Mouse (Mus musculus) layer of hippocampus, adult 9-11 months (tissue): ENCODE data around the gene Pdcd6ip.
"Not testable (repeated sequence)": the region's sequence is repeated elsewhere in the genome, so short reads cannot be mapped to it uniquely, and the experiment has no call there.

Source experiments
- DNase-seq: peaks from one replicate; pipeline ENCODE4 v3.0.0; 2022

Gene Pdcd6ip

DNA sequence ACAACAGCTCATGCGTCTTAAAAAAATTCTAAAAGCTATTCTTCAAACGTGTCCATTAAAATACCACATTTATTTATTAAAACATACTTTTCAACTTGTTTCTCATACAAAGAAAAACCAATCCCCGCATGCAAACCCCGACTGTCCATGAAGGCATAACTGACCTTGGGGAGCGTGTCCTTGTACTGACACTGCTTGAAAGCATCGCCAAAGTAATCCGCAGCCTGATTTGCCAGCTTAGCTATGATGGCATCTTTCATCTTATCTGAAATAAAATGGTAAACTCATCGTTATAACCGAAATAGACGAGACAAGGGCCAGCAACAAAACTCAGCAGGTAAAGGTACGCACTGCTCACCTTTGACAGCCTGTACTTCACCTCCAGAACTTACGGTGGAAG, 20.6 kb downstream of the Pdcd6ip start:
- no peak for DNase-seq

DNA sequence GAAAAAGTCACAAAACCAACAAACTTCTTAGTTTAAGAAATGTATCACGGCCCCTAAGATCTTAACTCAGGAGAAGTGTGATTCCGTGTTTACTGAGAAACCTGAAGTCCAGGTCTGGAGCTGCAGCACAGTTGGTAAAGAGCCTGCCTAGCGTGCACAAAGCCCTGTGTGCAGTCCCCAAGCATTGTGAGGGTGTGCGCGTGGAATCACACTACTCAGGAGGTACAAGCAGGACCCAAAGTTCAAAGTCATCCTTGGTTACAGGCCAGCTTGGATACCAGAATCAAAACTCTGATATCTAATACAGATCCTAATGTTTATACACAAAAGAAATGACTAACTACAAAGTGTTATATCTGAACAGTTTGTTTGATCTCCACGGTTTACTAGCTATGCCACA, 34.3 kb downstream of the Pdcd6ip start:
- no peak for DNase-seq

DNA sequence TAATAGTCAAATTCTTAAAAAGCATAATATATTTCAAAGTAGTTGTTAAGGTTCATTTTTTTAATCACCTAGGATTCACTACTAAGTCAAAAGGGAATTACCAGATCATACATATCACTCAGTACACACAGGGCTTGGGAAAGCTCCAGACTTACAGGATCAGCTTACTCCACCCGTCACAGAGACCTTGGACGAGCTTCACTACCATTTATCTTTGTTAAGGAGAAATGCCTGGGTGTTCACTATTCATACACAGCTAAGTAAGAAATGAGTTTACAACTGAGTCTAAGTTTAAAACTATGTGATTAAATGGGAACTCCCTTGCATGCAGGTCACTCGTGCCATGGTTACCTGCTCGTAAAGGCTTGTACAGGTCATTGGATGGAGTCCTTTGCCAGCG, 35.7 kb downstream of the Pdcd6ip start:
- no peak for DNase-seq

DNA sequence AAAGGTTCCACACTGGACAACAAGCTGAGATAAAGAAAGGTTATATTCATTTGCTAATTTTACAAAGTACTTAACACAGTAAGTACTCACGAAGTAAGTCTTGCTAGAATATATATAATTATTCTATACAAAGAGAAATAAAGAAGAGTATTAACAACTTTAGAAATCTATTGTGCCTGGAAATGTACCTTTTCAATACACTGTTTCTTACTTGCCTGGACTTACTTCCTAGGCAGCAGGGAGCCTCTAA, 37.3 kb downstream of the Pdcd6ip start:
- DNase-seq = no peak

DNA sequence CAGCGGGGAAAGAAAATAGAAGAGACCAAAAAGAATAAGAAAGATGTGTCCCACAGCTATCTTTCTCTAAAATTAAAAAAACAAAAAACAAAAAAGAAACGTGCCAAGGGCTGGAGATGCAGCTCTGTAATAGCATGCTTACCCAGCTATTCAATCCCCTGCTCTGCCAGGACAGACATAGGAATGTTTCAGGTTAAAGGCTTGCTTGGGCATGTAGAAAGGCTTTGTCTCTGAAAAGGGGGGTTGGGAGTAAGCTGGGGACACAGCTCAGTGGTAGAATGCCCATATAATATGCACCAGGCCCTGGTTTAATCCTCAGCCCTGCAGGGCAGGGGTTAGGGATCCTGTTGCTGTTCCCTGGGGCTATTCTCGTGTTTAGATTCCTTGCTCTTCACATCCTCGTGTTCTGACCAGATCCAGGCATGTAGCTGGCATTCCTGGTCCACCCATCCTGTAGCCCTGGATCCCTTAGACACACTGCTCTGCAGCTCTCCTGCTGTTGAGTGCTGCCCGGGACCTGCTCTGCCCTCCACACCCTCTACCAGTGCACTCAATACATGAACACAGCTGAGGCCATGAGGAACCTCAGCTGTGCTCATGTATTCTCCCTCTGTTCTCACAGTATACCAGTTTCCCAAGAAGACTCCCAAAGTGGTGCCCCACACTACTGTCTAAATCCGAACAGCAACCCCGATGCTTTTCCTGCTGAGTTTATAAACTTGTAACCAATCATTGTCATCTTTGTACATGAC, 37.8 kb downstream of the Pdcd6ip start:
- DNase-seq = no peak

DNA sequence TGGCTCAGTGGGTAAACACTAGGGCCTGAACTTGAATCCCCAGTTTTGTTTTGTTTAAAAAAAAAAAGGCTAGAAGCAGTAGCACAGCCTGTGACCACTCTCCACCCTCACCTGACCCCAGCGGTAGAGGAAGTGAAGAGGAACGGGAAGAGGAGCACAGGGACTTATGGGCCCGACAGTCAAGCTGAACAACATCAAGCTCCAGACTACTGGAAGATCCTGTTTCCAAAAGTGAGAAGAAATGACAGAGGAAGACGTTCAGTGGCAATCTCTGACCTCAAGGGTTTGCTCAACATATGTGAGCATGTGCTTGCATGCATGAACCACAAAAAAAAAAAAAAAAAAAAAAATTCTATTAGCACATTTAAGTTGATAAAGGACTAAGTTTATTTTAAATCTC, 44.6 kb downstream of the Pdcd6ip start:
- DNase-seq = no peak

DNA sequence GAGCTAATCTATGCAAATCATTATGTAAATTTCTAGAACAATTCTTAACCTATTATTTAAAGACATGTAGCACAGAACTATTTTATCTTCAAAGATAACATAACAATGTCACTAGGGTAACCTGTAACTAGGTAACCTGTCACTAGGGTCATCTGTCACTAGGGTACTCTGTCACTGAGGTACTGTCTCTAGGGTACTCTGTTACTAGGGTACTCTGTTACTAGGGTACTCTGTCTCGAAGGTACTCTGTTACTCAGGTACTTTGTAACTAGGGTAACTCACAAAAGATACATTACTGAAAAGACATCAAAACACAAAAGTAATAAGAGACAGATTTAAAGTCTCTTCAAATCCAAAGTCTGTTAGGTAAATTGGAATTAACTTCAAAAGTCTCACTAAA, 50.2 kb downstream of the Pdcd6ip start:
- no peak for DNase-seq

DNA sequence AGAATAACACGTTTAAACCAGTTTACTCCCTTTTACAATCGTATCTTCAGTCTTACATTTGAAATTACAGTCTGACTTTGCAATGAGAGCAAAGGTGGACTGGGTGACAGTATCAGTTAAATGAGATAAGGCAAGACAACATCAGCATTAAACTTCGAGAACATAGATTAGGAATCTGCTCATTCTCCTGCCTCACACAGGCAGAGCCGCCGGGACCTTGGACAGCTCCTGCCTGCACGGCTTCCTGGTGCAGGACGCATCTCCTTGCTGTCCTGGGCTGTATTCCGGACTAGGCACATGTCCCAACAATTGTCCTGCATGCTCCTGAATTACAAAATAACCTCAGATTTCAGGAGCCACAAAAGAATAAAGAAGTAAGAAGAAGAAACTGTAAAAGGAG, 54.5 kb downstream of the Pdcd6ip start:
- DNase-seq = no peak

DNA sequence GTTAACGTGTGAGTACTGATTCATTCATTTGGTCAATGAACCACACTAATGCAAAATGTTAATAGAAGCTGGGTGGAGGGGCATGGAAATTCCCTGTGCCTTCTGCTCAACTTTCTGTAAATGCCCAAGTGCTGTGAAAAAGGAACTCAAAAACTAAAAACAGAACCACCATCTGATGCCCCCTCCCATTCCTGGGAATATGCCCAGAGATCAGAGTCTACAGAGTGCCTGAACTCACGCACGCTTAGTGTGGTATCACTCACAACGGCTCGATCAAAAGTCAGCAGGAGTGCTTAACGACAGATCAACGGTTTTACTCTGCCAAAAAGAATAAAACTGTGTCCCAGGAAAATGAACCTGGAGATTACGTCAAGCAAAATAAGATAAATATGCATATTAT, 57.3 kb downstream of the Pdcd6ip start:
- DNase-seq = no peak

DNA sequence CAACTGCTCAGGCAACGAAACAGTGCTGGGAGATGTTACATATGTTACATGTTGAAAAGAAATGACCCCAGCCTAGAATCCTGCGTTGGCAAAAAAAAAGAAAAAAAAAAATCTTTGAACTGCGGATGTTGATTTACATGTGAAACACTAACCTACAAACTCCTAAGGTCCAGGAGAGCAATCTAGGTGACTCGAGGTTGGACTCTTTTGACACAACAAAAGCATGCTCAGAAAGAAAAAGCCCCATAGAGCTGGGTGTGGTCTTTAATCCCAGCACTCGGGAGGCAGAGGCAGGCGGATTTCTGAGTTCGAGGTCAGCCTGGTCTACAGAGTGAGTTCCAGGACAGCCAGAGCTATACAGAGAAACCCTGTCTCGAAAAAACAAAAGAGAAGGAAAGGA, 58.8 kb downstream of the Pdcd6ip start:
- not testable (repeated sequence) for DNase-seq

DNA sequence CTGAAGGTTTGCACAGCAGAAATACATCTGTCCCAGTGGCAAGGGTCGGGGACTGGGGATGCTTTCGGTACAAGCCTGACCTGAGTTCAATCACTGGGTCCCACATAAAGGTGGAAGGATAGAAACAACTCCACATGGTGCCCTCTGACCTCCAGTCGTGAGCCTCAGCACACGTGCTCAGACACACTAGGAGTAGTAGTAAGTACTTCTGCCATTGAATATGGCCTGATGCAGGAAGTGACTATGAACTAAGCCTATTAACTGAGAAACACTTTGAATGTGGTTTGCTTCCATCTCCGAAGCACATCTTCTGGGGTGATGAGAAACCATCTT, 62.3 kb downstream of the Pdcd6ip start:
- DNase-seq = no peak

DNA sequence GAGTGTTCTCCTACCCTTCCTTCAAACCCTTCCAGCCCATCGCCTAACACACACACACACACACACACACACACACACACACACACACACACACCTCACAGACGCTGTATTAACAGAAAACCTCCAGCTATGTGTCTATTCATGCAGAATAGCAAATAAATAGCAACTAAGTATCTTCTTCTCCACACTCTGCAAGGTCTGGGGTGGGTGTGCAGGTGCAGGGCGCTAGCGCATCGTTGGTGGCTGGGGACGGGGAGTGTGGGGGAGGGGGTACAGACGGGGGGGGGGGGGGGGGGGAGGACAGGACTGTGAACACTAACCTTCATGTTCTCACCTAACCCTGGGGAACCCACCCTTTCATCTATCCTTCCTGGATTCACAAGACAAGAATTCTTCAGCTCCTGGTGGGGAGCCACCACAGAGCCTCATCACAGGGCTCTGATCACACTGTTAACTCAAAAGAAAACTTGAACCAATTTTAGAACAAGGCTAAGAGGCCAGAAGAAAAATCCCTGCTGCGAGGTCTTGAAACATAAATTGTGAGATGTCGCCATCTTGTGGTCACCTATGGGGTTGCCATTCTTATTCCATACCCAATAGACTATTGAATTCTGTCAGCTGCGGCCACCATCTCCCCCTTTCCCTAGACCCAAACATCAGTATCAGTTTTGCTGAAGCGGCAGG, 62.8 kb downstream of the Pdcd6ip start:
- DNase-seq = peak; percentile 56

DNA sequence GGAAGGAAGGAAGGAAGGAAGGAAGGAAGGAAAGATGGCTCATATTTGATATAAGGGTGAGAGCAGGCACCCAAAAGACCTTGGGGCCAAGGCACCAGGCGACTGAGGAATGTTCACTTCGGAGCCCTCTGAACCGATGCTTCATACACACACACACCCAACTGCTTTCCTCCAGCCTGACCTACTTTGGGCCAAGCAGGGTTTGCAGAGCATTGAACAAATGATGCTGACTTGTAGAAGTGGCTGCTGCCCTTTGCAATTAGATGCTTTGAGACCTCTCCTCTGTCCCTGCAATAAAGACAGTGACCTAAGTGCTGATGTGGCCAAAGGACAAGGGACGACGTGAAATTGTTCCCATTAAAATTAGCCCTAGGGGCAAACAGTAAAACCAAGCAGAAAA, 63.4 kb downstream of the Pdcd6ip start:
- DNase-seq = no peak

DNA sequence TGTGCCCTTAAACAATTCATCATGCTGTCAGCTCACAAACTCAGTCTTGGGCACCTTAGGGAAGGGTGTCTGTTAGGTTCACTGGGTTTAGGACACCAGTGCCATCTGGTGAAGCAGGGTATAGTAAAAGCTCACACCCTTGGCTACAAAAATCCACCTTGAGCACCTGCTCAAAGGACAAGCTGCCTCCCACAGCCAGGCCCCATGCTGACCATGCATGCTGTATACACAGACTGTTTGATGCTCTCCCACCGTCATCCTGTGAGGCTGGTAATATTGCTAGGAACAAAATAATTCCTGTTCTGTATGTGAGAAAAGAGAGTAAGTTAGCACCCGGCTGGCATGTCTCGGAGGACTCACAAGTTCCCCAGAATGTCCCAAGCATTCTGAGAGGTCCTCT, 64.0 kb downstream of the Pdcd6ip start:
- DNase-seq = no peak

DNA sequence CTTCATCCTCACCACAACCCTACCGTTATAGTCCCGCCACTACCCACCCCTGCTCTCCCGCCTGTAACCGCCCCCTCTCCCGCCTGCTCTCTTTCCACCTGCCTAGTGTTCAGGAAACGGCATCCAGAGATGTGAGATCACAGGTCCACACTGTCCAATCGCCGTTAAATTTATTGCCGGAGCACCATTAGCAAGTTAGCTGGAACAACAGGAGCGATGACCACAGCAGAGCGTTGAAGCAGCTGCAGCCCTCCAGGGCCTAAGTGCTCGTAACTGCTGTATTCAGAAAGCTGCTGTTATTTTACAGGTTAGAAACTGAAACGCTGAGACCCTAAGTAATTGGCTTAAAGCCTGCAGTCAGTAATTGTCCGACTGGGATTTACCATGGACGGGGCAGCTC, 64.4 kb downstream of the Pdcd6ip start:
- DNase-seq = no peak

DNA sequence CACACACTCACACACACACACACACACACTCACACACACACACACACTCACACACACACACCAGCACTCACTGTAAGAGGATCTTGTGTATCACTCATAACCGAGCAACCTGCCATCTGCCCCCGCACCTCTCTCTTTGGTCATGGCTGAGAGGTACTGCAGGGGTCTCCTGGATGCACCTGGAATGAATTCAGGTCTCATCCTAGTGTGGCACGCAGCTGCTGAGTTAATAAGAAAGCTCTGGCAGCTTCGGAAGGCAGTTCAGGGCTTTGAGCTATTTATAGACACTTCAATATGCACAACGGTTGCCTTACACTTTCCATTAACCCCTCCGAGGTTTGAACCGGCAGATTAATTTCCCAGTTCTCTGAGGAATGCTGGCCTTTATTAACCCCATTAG, 73.1 kb downstream of the Pdcd6ip start:
- DNase-seq = no peak

DNA sequence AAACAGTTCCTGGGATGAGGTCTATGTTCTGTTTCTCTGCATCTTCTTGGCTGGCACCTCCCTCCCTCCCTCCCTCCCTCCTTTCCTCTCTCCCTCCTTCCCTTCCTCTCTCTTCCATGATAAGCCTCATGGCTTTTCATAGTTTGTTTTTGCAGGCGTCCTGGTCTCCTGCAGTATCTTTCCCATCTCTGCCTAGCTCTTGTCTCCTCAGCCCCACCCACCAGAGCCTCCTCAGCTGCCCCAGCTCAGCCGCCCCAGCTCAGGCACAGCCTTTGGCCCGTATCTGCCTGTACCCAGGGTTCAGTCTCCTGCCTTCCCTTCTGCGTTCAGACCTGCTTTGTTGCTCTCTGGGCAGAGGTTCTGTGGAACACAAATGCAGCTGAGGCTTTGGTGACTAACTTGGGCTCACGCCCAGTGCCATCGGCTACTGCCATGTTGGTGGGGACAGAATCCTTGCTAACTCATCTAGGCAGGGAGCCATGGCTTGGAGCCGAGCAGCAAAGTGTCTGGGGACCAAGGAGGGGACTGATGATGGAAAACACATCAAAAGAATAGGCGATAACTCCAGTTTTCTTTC, 74.8 kb downstream of the Pdcd6ip start:
- DNase-seq = no peak

DNA sequence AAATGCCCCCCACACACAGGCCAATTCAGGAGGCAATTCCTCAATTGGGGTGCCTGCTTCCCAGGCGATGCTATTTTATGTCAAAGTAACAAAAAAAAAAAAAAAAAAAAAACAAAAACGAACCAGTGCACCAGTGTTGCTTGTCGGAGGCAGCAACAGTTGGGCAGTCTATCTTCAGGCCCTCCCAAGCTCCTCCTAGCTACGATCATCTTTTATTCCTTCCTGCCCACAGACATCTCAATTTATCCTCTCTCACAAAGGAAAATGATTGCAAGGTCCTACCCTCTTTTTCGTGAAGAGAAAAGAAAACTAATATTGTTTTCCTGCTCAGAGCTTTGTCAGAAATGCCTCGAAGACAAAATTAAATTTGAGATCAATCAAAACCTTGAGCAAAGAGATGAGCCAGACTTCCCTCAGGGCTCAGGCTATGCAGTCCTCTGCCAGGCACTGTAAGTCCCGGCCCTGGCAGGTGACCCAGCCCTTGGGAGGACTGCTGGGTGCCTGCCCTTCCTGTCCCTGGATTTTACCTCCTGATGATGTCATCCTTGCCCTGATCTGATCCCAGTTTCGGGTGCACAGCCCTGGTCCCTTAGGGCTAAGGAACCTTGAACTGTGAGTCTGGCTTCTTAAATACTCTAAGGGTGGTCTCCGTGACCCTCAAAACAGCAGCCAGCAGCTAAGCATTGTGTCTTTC, 75.6 kb downstream of the Pdcd6ip start:
- DNase-seq = no peak

DNA sequence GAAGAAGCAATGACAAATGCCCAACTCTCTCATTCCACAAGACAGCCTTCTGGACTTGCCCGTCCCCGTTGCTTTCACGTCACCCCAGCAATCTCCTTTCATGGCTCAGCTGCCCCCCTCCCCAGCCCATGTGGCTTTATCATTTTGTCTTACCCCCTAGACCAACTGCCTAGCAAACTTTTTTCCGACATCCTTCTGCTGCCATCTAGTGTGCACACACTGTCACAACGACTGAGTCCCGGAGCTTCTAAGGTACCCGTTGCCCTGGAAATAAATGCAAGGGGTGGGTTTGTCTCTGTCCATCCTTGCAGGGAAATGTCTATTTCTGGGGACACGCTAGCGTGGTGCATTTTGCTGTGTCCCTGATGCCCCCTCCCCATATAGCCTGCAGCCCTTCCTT, 78.4 kb downstream of the Pdcd6ip start:
- peak; percentile 41 for DNase-seq

DNA sequence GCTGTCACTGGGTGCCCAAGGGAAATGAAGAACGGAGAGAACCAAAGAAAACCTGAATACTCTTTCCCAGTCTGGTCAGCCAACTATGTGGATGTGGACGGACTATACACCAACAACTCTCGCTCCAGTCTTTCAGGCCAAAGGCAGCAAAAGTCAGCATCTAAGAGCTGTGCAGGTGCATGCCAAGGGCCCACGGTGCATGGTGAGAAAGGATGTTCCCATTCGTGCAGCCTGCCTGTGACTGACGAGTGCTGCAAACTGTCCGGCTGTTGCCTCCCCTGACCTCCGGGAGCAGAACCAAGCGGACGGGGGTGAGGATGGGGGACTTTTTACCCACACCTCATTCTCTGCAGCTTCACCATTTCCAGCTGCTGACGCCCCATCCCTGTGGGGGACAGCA, 78.9 kb downstream of the Pdcd6ip start:
- no peak for DNase-seq

DNA sequence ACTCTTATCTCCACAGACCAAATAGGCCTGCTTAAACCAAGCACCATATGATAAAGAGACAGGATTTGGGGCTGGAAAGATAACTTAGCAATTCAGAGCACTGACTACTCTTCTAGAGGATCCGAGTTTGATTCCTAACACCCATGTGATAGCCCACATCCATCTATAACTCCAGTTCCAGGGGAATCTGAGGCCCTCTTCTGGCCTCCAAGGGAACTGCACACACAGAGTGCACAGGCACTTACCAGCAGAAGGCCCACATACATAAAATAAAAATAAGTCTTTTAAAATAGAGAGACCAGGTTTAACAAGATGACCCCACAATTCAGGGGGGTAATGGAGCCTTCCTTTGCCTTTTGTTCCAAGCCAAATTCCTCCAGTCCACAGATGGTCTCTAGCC, 79.3 kb downstream of the Pdcd6ip start:
- DNase-seq = no peak

DNA sequence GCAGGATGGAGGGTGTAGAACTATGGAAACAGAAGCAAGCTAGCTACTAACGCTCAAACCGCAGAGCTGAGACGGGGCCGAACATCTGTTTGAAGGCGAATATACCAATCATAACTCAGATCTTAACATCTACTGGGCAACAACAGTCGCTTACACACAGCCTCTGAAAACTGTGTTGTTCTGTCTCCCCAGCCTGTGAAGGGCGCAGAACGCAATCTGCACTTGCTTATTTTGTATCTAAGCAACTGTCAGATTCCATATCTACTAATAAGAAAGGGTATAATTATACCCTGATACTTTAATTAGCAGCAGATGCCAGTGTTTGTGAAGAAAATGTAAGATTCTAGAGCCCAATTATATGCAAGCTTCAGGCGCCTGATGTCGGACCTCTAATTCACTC, 81.3 kb downstream of the Pdcd6ip start:
- DNase-seq = peak; percentile 78

DNA sequence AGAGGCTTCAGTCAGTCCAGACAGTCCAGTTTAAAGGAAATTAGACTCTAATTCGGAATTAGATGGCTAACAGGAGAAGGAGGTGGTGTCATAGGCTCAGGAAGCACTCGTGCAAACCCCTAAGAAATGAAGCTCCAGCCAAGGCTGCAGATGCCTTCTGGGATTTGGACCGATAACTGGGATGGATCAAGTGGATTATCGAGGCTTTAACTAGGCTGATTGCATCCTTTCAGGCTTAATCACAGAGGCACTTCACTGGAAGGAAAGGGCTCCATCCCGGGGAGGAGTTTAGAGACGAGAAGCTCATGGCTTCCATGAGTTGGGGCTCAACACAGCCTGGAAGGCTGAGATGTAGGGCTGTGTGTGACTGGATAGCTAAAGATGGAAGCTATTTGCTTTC, 84.0 kb downstream of the Pdcd6ip start:
- no peak for DNase-seq

DNA sequence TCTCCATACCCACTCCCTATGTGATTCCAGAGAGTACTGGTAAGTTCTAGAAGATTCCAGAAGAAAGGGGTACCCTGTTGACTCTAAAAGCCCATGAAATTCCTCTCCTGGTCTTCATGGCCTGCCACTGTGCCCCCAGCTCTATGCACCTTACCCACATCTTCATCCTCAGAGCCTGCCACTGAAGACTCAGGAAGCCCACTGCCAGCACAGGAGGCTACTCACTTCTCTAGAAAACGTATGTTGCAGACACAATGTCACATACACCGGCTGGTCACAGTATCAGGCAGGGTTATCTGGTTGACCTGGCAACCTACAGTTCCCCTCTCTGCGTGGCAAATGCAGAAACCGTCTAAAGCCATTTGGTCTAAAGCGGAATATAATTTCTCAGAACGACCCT, 91.0 kb downstream of the Pdcd6ip start:
- no peak for DNase-seq
